Mouse (Mus musculus): ENCODE results near the gene Heatr5a.

The Heatr5a gene

GRCm38 (mm10) chr12:51843576-51844520 lies 127.3 kb downstream of the Heatr5a start:
- no peak for DNase-seq

- DNase-seq: no peak
These were observed 128.8 kb downstream of the Heatr5a start for GRCm38 (mm10) chr12:51842081-51842864.

GRCm38 (mm10) chr12:51839856-51840255 lies 131.3 kb downstream of the Heatr5a start:
- no peak for DNase-seq

GRCm38 (mm10) chr12:51835219-51835618 lies 135.9 kb downstream of the Heatr5a start:
- DNase-seq: no peak

GRCm38 (mm10) chr12:51831931-51832330 lies 139.2 kb downstream of the Heatr5a start:
- DNase-seq: no peak

GRCm38 (mm10) chr12:51831296-51831695 lies 139.8 kb downstream of the Heatr5a start:
- no peak for DNase-seq

GRCm38 (mm10) chr12:51830671-51831070 lies 140.4 kb downstream of the Heatr5a start:
- DNase-seq: no peak

- no peak for DNase-seq
These were observed 141.1 kb downstream of the Heatr5a start for GRCm38 (mm10) chr12:51830077-51830402.

GRCm38 (mm10) chr12:51829290-51830076 lies 141.6 kb downstream of the Heatr5a start, which contains the start of gene Hectd1:
TSS of gene Hectd1 (minus strand) at chr12:51829536.
- DNase-seq: peak; percentile 89 to 94

GRCm38 (mm10) chr12:51828716-51829289 lies 142.3 kb downstream of the Heatr5a start:
- DNase-seq: peak in 1 of 2 experiments; percentile 76

GRCm38 (mm10) chr12:51827958-51828650 lies 143.0 kb downstream of the Heatr5a start:
- no peak for DNase-seq

All from lung, postnatal 4 days (tissue).